Mouse (Mus musculus) urinary bladder, postnatal 14 days (tissue): ENCODE data around the gene Syvn1.

ENCODE experiments used
- DNase-seq: peaks from one replicate; pipeline ENCODE4 v3.0.0; 2021; ENCODE audit warnings: low spot score

Gene Syvn1

DNA sequence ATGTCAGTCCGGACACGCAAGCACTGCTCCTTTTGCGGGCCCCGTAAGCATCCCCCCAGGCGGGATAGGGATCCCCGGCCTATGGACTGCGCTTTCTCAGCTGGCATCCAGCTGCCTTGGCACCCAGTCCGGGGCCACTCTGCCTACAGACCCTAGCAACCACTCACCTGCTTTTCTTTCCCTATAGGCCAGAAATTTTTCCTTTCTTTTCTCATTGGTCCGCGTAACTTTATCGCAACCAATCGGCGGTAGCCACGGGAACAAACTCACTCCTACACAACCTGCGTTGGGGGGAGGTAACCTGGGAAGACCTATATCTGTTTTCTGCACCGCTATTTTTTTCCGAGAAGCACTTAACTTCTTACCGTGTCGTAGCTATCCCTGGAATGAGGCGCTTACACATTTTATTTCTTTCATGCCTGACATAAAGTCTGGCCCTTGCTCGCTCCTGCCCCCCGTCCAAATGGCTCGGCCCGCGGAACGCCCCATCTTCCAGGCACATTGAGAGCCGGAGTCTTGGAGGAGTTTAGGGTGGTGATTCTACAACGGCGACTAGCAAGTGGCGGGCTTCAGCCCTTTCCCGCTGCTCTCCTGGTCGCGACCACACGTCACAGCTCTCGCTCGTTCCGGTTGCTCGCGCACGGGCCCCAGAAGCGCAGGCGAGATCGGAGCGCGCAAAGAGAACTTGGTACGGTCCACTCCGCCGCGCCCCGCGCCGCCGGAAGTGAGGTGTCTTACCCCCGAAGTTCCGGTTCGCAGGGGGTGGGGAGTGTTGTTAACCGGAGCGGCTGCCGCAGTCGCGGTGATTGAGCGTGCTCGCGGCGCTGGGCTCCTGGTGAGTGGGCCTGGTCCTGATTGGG, at the start of gene Syvn1:
Gene Syvn1, plus strand, starts transcription at position 283 of the 860 bp plus-strand sequence.
- peak; percentile 88 for DNase-seq

DNA sequence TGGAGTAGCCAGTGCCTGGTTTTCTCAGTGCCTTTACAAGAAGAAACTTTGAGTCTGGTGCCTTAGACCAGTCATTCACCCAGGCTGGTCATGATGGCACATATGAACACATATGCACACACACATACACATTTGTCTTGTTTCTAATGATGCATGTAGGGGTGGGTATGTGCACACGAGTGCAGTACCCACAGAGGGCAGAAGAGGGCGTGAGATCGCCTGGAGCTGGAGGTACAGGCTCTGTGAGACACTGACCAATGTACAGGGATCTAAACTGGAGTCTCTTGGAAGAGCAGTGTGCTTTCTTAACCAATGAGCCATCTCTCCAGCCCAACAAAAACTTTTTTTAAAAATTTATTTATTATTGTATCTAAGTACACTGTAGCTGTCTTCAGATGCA, 48.2 kb upstream of the Syvn1 start:
- DNase-seq = no peak

DNA sequence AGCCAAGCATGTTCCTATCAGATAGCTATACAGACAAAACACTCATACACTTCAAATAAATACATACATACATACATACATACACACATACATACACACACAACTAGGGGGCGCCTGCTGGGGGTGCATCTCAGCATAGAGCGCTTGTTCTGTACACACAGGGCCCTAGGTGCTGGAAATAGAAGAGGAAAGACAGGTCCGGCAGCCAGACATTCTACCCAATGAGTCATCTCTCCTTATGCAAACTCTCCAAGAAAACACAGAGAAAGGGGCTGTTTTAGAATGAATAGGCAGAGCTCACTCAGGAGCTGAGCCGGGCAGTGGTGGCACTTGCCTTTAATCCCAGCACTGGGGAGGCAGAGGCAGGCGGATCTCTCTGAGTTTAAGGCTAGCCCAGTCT, 46.4 kb upstream of the Syvn1 start:
- DNase-seq = peak; percentile 61

DNA sequence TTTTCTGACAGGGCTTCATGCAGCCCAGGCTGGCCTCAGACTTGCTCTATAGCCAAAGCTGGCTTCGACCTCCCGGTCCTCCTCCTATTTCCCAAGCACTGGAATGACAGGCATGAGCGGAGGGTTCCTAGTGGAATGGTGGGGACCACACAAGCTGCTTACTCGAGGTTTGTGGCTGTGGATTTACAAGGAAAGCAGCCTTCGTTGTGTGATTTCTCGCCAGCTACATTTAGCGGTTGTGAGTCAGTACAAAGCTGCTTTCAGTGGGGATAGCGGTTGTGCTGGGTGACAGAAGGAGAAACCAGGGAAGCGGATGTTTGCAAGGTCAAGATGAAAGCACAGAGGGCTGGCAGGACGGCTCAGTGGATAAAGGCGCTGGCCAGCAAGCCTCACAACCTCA, 40.8 kb upstream of the Syvn1 start:
- no peak for DNase-seq

DNA sequence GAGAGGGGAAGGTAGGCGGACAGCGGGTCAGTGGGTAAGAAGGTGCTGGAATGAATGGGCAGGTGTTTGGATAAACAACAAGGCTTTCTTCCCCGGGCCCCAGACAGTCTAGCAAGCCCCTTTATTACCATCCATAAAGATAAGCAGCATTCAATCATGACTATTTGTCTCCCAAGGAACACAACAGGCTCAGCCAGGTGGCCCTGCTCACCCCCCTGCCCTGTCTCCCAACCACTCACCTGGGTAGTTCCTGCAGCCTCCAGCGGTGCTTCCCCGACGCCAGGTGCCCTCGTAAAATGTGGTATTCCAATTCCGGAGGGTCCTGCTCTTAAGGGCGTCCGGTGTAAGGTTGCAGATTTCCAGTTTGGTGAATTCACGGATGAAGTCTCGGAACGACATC, 39.4 kb upstream of the Syvn1 start:
- no peak for DNase-seq

DNA sequence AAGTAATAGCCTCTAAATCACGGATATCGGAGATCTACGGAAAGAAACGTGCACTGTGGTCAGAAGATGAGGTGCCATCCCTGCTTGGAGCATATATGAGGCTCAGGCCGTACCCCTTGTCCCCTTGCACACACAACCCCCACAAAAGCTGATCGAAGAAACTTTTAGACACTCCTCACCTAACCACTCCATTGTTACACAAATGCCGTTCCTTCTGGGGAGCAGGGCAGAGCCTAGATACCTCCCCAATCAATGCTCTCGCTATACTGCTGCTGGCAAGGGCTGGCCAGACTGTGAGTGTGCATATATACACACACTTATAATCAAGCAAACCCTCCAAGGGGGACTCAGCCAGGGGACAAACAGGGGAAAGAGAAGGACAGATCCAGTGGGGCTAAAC, 37.2 kb upstream of the Syvn1 start:
- DNase-seq = no peak

DNA sequence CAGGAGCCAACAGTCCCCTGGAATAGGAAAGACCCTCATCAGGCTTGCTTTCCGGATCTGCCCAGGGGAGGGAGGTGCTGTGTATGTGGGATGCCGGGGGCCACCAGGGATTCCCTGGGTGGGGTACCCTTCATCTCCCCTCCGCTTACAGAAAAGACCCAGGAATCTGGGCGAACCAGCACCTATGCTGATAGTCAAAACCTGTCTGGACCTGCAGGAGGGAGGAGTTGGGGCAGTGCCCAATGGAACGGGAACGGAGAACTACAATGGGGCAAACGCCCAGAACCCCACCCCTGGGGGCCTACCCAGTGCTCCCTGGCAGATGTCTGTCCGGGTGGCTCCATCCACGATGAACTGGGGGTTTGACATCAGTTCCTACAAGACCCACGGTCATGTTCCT, 32.7 kb upstream of the Syvn1 start:
- DNase-seq = peak; percentile 87

DNA sequence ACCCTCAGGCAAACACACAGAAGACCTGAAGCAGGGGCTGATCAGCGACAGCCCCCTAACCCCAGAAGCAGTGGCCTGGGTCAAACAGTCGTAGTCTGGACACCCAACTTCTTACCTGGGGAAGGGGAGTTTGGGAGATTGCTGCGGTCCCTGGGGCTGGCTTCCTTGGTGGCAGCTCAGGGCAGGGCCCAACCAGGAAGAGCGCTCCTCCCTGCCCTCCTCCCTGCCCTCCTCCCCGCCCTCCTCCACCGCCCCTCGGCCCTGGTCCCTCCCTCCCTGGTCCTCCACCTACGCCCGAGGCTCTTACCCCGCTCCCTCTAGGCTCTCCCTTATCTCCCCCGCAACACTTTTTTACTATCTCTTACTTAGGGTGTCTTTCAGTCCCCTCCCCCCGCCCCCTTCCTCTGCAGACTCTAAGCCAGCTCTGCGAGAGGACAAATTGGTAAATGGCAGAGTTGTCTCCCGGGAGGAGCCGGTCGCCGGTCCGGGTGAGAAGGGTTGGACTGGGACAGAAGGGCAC, 31.3 kb upstream of the Syvn1 start:
- peak; percentile 64 for DNase-seq

DNA sequence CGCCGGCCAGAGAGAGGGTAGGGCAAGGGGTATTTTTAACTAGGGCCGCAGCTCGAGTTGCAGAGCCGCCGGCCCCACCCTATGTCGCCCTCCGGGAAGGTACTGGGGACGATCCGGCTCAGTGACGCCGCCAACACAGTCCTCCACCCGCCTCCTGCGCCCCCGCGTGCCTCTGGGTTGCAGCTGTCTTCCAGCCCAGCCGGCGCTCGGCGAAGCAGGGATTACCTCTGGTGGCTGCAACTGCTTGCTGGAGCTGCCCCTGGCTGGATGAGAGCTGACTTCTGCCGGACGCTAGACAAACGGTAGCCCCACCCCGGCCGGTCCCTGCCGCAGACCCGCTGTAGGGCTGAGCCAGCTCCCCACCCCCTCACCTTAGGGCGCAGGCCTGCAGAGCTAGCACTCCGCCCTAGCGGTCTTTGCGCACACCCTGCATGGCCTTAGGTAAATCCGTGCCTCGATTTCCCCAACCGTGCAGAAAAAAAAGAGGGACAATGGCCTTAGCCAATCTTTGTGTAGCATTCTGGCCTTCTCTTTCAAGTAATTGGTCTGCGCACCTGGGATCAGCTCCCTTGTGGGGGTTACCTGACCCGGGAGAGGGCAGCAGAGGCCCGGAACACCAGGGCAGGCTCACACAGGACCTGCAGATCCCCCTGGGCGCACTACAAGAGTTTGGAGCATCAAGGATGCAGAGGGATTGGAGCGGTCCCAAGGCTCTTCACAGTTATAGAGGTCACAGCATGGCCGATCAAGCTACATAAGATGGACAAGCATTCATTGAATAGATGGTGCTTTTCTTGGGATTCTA, 30.7 kb upstream of the Syvn1 start, which contains the start of gene Capn1:
Gene Capn1, minus strand, starts transcription at position 387 of the 805 bp plus-strand sequence.
- peak; percentile 75 for DNase-seq

DNA sequence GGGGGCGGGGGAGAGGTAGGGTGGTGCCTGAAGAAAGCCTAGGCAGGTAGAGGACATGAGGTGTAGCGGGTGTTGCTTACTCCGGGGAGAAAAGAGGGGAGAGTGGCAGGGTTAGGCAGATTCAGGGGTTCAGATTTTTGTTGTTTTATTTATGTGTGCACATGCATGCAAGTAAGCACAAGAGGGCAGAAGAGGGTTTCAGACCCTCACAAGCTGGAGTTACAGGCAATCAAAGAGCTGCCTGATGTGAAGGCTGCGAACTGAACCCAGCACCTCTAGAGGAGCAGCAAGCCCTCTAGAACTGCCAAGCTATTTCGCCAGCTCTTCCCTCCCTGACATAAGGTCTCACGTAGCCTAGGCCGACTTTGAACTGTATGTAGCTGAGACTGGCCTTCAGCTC, 29.8 kb upstream of the Syvn1 start:
- DNase-seq = no peak

DNA sequence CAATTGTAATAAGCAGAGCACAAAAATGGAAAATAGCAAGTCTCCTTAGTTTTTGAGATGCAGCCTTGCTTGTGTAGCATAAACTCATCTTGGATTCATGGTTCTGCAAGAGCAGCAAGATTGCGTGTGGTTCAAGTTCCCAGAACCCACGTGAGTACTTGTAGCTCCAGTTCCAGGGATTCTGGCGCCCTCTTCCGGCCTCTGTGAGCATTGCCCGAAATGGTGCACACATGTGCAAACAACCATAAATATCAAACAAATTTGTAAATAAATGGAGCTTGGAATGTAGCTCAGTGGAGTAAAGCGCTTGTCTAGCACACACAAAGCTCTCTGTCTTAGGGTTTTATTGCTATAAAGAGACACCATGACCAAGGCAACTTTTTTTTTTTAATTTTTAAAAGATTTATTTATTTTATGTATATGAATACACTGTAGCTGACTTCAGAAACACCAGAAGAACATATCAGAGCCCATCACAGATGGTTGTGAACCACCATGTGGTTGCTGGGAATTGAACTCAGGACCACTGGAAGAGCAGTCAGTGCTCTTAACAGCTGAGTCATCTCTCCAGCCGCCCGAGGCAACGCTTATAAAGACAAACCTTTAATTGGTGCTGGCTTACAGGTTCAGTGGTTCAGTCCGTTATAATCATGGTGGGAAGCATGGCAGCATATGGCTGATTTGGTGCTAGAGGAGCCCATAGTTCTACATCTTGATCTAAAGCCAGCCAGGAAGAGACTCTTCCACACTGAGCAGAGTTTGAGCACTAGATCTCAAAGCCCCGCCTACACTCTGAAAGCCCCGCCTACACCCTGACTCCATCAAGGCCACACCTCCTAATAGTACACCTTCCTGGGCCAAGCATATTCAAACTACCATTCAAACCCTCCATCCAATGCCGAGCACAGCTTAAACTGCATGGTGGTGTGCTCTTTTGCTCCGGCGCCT, 28.0 kb upstream of the Syvn1 start:
- peak; percentile 92 for DNase-seq

DNA sequence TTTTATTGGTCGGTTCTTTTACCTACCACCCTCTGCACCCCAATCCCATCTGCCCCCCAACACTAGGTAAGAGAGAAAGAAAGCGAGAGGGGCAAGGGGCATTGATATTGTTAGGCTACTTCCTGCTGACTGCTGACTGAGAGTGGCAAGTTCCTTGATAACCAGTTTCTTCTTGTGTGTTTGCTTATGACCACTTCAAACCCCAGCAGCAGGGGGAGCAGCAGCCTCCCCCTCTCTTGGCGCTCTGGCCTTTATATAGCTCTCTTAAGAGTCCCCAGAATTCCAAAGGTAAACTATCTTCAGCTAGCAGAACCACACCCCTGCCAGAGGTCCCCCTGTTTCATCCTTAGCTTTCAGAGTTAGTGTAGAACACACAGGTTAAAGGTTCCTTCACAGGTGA, 26.1 kb upstream of the Syvn1 start:
- no peak for DNase-seq

DNA sequence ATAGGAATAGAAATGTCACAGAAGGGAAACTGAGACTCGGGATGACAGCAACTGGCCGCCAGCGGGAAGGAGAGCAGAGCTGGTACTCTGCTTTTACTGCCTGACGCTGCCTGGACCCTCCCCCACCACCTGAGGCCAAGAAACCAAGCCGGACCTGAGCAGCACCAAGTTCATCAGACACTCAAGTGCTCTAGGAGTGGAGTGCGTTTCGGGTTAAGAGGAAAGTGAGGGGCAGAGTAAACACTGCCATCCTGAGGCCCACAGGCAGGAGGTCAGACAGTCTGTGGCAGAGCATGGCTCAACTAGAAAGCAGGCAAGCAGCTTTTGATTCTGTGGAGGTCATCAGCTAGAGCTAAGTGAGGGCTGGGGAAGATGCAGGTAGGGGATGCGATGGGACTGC, 23.3 kb upstream of the Syvn1 start:
- DNase-seq = no peak

DNA sequence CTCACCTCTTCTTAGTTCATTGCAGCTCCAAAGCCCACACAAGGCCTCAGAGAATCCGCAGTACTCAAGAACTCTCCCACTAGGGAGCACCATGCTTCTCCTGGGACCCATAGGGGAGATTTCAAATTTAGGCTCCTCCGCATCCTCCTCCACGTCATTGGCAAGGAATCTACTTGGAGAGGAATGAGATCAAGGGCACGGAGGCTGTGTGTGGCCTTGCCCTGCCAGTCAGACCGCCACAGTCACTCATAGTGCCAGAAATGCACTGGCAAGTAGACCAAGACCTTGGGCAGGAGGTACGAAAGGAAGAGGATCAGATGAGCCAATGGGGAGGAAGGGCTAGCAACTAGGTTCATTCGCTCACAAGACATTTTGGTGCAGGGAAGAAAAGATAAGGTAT, 22.4 kb upstream of the Syvn1 start:
- no peak for DNase-seq

DNA sequence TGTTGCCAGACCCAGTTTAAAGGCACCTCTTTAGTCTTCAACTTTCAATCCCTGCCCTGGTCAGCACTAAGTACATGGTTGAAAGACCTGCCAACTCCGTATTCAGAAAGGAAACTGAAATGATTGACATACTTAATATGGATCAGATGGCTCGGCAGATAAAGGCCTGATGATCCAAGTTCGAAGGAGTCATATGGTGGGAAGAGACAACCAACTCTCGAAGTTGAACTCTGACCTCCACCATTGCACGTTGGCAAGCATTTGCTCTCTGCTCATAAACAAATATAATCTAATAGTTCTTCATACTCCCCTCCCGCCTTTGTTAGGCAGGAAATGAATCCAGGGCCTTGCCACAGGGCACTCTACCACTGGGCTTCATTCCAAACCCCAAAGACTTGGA, 17.4 kb upstream of the Syvn1 start:
- no peak for DNase-seq

DNA sequence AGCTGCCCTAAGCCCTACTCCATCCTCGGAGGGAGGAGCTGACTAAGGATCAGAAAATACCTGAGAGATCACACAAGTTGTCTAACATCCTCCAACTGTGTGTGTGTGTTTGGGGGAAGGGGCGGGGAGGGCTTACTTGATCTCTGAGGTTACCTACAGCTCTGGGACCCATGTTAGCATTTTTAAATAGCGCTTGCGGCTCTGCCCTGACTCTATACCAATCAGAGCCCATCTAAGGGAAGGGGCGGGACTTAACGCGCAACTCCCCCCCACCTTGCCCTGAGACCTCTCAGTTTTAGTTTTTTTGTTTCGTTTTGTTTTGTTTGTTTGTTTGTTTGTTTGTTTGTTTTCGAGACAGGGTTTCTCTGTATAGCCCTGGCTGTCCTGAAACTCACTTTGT, 16.9 kb upstream of the Syvn1 start:
- DNase-seq = no peak

DNA sequence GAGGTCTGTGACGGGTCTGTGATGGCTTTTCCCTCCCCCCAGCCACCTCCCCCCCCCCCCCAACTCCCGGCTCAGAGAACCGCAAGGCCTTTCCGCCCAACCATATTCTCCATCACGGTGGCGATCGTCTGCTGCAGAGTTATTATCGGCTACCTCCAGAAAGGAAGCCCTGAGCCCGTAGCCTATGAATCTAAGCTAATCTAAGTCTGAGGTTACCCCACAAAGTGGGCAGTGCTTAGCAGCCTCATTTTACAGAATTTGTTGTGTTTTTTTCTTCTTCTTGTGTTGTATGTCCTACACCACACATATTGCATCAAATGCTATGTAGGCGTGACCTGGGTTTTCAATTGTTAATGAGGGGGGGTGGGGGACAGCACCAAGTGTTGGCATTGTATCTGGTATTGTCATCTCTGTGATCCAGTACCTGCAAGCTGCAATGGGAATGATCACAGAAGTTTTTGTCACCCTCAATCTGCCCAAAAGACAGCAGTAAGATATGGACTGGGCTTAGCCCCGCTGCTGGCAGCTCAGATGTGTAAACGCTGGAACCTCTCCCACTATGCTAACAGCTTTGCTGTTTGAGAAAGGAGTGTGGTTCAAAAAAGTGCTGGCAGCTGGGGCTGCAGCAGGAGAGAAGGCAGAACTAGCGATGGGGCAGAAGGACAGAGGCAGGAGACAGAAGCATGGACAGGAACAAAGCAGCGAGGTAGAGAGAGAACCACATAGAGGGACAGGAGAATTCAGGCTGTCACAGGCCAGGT, 15.7 kb upstream of the Syvn1 start:
- DNase-seq = no peak

DNA sequence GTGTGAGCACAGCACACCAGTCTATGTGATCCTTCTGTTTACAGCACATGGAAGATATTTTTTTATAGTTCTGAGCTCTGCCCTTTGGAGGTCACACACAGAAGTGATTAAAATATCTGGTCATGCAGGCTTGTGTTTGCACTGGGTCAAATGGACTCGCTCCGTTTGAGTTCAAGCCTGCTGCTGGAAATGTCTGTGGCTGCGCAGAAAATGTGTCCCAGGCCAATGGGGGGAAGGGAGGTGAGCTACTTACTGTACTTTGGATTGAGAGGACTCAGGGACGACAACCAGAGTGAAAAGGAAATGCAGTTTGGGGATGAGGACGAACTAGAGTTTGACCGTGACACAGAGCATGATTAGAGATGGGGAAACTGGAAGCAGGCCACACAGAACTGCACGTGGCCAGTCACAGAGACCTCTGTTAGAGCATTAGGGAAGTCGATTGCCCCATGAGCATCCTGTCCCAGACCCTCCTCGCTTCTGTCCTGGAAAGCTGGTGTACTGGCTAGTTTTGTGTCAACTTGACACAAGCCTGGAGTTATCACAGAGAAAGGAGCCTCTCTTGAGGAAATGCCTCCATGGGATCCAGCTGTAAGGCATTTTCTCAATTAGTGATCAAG, 10.3 kb upstream of the Syvn1 start:
- DNase-seq = no peak

DNA sequence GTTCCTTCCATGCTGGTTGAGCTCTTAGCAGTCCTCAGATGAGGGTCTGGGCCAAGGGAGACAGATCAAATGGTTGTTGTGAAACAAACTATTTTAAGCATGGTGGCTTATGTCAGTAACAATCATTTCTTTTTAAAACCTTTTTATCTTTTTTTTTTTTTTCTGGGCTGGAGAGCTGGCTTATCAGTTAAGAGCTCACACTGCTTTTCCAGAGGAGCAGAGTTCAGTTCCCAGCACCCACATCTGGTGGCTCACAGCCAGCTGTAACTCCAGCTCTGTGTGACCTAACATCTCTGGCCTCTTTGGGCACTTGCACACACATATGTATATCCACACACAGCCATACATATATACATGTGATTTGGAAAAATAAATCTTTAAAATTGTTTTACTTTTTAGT, 8.7 kb upstream of the Syvn1 start:
- DNase-seq = no peak

DNA sequence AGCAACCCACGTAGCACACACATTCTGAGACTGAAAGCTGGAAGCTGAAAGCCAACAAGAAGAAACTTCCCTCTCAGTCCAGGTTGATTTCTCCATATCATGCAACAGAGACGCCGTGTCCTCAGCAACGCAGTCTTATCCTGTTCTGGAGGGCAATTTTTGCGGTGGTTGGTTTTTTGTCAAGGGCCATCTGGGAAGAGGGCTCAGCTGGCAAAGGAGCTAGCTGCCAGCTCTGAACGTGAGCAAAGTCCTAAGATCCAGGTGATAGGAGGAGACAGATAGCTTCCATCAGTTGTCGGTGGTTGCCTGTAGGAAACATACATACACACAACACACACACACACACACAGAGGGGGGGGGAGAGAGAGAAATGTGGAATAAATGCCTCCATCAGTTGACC, 8.1 kb upstream of the Syvn1 start:
- no peak for DNase-seq

DNA sequence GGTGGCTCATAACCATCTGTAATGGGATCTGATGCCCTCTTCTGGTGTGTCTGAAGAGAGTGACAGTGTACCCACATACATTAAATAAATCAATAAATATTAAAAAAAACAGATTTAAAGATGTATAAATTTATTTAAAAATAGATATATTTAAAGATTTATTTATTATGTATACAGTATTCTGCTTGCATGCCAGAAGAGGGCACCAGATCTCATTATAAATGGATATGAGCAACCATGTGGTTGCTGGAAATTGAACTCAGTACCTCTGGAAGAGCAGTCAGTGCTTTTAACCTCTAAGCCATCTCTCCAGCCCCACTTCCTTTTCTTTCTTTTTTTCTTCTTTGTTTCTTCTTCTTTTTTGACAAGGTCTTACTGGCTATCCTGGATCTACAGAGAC, 6.4 kb upstream of the Syvn1 start:
- DNase-seq = no peak
